Mouse (Mus musculus): ENCODE measurements around the gene Znrf4. TPM values are rescaled to one million over a fixed set of nuclear protein-coding genes. Genes with fewer than 3 reads are reported as not detected.

Gene Znrf4
- total RNA-seq (2014; rRNA removed) (not detected in 2 replicates), polyA plus RNA-seq (2015; fragmentation: Nextera tagmentation; extraction: Ambion mirVana) (not detected in 2 replicates)

- no peak within 1 kb of the TSS for H3K9ac ChIP-seq (replicated peaks; ENCODE audit: low read length)
- H3K4me1 ChIP-seq (ENCODE audit: insufficient read depth, low read length) = peaks cover 24% of the 10 kb centered on the region
- H3K4me2 ChIP-seq (ENCODE audit: low read depth, low read length) = peak within 1 kb of the TSS; percentile 35
- peaks cover 18% of the 10 kb centered on the region for H3K27me3 ChIP-seq (ENCODE audit: insufficient read depth, low read length)
- DNase-seq (ENCODE audit: low spot score) (no peak), ATAC-seq (no peak)
- TF ChIP-seq CTCF (IDR thresholded peaks at IDR 0.05; ENCODE audit: low read depth) = no peak
- no peaks in the 10 kb centered on the region for H3K9me3 ChIP-seq (ENCODE audit: low read length)
- no peak within 1 kb of the TSS; the same call in 1 of the 2 replicates for H3K27ac ChIP-seq
- H3K36me3 ChIP-seq (ENCODE audit: insufficient read depth, low read length) = no peaks in the 10 kb centered on the region
- WGBS = 68% methylated on average over 22 of the region's 22 CpGs
- H3K4me3 ChIP-seq (ENCODE audit: low read length) = peak within 1 kb of the TSS; percentile 23; the same call in 1 of the 2 replicates
Measured at GRCm38 (mm10) chr17:56512310-56512709, at the start of gene Znrf4. Gene Znrf4 (minus strand): TSS chr17:56512431.

GRCm38 (mm10) chr17:56561866-56562265 lies 49.6 kb upstream of the Znrf4 start:
- no peaks in the 10 kb centered on the region for H3K27me3 ChIP-seq (ENCODE audit: insufficient read depth, low read length)
- H3K4me1 ChIP-seq (ENCODE audit: insufficient read depth, low read length) = no peaks in the 10 kb centered on the region
- H3K9me3 ChIP-seq (ENCODE audit: low read length) = no peaks in the 10 kb centered on the region
- H3K9ac ChIP-seq (replicated peaks; ENCODE audit: low read length) = no peak overlapping the region
- DNase-seq (ENCODE audit: low spot score) = no peak
- WGBS = 95% methylated on average over 2 of the region's 2 CpGs
- no peak overlapping the region for H3K4me2 ChIP-seq (ENCODE audit: low read depth, low read length)
- no peak overlapping the region for H3K4me3 ChIP-seq (ENCODE audit: low read length)
- no peak for TF ChIP-seq CTCF (IDR thresholded peaks at IDR 0.05; ENCODE audit: low read depth)
- H3K36me3 ChIP-seq (ENCODE audit: insufficient read depth, low read length) = peaks cover 59% of the 10 kb centered on the region
- no peak overlapping the region for H3K27ac ChIP-seq
- ATAC-seq = no peak

GRCm38 (mm10) chr17:56560131-56560530 lies 47.9 kb upstream of the Znrf4 start:
- no peaks in the 10 kb centered on the region for H3K9me3 ChIP-seq (ENCODE audit: low read length)
- H3K4me1 ChIP-seq (ENCODE audit: insufficient read depth, low read length) = no peaks in the 10 kb centered on the region
- ATAC-seq (no peak), DNase-seq (ENCODE audit: low spot score) (no peak)
- TF ChIP-seq CTCF (IDR thresholded peaks at IDR 0.05; ENCODE audit: low read depth) = no peak
- H3K9ac ChIP-seq (replicated peaks; ENCODE audit: low read length) = no peak overlapping the region
- H3K27ac ChIP-seq = no peak overlapping the region
- H3K4me3 ChIP-seq (ENCODE audit: low read length) = no peak overlapping the region
- peaks cover 41% of the 10 kb centered on the region for H3K36me3 ChIP-seq (ENCODE audit: insufficient read depth, low read length)
- H3K27me3 ChIP-seq (ENCODE audit: insufficient read depth, low read length) = no peaks in the 10 kb centered on the region
- WGBS = 69% methylated on average over 1 of the region's 1 CpGs
- H3K4me2 ChIP-seq (ENCODE audit: low read depth, low read length) = no peak overlapping the region

GRCm38 (mm10) chr17:56559386-56559785 lies 47.2 kb upstream of the Znrf4 start:
- no peak for TF ChIP-seq CTCF (IDR thresholded peaks at IDR 0.05; ENCODE audit: low read depth)
- H3K4me3 ChIP-seq (ENCODE audit: low read length) = no peak overlapping the region
- no peaks in the 10 kb centered on the region for H3K9me3 ChIP-seq (ENCODE audit: low read length)
- ATAC-seq (no peak), DNase-seq (ENCODE audit: low spot score) (no peak)
- no peaks in the 10 kb centered on the region for H3K4me1 ChIP-seq (ENCODE audit: insufficient read depth, low read length)
- peaks cover 34% of the 10 kb centered on the region for H3K36me3 ChIP-seq (ENCODE audit: insufficient read depth, low read length)
- H3K9ac ChIP-seq (replicated peaks; ENCODE audit: low read length) = no peak overlapping the region
- no peaks in the 10 kb centered on the region for H3K27me3 ChIP-seq (ENCODE audit: insufficient read depth, low read length)
- no peak overlapping the region for H3K4me2 ChIP-seq (ENCODE audit: low read depth, low read length)
- 76% methylated on average over 3 of the region's 3 CpGs for WGBS
- H3K27ac ChIP-seq = 0 out of 2 replicates have a peak overlapping the region, but pooled peaks have one; percentile 7

- ATAC-seq = peak; percentile 65
- H3K36me3 ChIP-seq (ENCODE audit: insufficient read depth, low read length) = peaks cover 24% of the 10 kb centered on the region
- WGBS = 11% methylated on average over 3 of the region's 3 CpGs
- H3K4me3 ChIP-seq (ENCODE audit: low read length) = no peak overlapping the region
- TF ChIP-seq CTCF (IDR thresholded peaks at IDR 0.05; ENCODE audit: low read depth) = peak; percentile 91
- no peak overlapping the region for H3K27ac ChIP-seq
- no peaks in the 10 kb centered on the region for H3K27me3 ChIP-seq (ENCODE audit: insufficient read depth, low read length)
- DNase-seq (ENCODE audit: low spot score) = peak; percentile 85
- no peak overlapping the region for H3K9ac ChIP-seq (replicated peaks; ENCODE audit: low read length)
- H3K4me1 ChIP-seq (ENCODE audit: insufficient read depth, low read length) = no peaks in the 10 kb centered on the region
- no peak overlapping the region for H3K4me2 ChIP-seq (ENCODE audit: low read depth, low read length)
- no peaks in the 10 kb centered on the region for H3K9me3 ChIP-seq (ENCODE audit: low read length)
Measured at GRCm38 (mm10) chr17:56558448-56558847, 46.2 kb upstream of the Znrf4 start.

- no peak within 1 kb of the TSS for H3K9ac ChIP-seq (replicated peaks; ENCODE audit: low read length)
- H3K4me1 ChIP-seq (ENCODE audit: insufficient read depth, low read length) = peaks cover 12% of the 10 kb centered on the region; the same call in 1 of the 2 replicates
- 84% methylated on average over 20 of the region's 20 CpGs for WGBS
- no peak for DNase-seq (ENCODE audit: low spot score)
- H3K36me3 ChIP-seq (ENCODE audit: insufficient read depth, low read length) = no peaks in the 10 kb centered on the region
- H3K4me3 ChIP-seq (ENCODE audit: low read length) = no peak within 1 kb of the TSS
- H3K27me3 ChIP-seq (ENCODE audit: insufficient read depth, low read length) = no peaks in the 10 kb centered on the region
- ATAC-seq = no peak
- H3K4me2 ChIP-seq (ENCODE audit: low read depth, low read length) = no peak within 1 kb of the TSS
- no peaks in the 10 kb centered on the region for H3K9me3 ChIP-seq (ENCODE audit: low read length)
- TF ChIP-seq CTCF (IDR thresholded peaks at IDR 0.05; ENCODE audit: low read depth) = no peak
- H3K27ac ChIP-seq = 0 out of 2 replicates have a peak within 1 kb of the TSS, but pooled peaks have one; percentile 80
Measured at GRCm38 (mm10) chr17:56554122-56554551, 41.9 kb upstream of the Znrf4 start, which contains the start of gene Gm20219. Gene Gm20219 (minus strand): TSS chr17:56554387.

GRCm38 (mm10) chr17:56552781-56553363 lies 40.6 kb upstream of the Znrf4 start:
- Histone ChIP-seq H3K4me3 (ENCODE audit: low read length) (no peak overlapping the region), H3K4me1 (ENCODE audit: insufficient read depth, low read length) (peaks cover 12% of the 10 kb centered on the region; the same call in 1 of the 2 replicates), H3K4me2 (ENCODE audit: low read depth, low read length) (no peak overlapping the region), H3K9me3 (ENCODE audit: low read length) (no peaks in the 10 kb centered on the region), H3K36me3 (ENCODE audit: insufficient read depth, low read length) (no peaks in the 10 kb centered on the region), H3K9ac (replicated peaks; ENCODE audit: low read length) (no peak overlapping the region), H3K27me3 (ENCODE audit: insufficient read depth, low read length) (no peaks in the 10 kb centered on the region), H3K27ac (peak overlapping the region; percentile 80)
- WGBS = 43% methylated on average over 5 of the region's 5 CpGs
- peak; percentile 98 for TF ChIP-seq CTCF (IDR thresholded peaks at IDR 0.05; ENCODE audit: low read depth)
- ATAC-seq (peak; percentile 41), DNase-seq (ENCODE audit: low spot score) (peak; percentile 80)

Data from hindbrain, postnatal 0 days (tissue).